In genomic region chr6:119174307-119175074, GRCm38 (mm10) we compare ENCODE assay signal across 9 mouse cellular contexts. TPM values are rescaled to one million over a fixed set of nuclear protein-coding genes. Genes with fewer than 3 reads are reported as not detected.
DNase-seq lines count a peak whose midpoint lies in the region; ATAC-seq and TF ChIP-seq lines count a peak whose summit lies in the region.
"Had no signal": no experiment of that assay in that cellular context is flagged by ENCODE, and none has a peak within 500 bp of the region (broad histone marks: within the 10 kb centered on the region; RNA-seq: fewer than 3 reads in every experiment).

No protein-coding gene starts in this region.

- no peak overlapping the region for H3K9ac ChIP-seq in embryonic facial prominence, embryonic 15.5 days
- no peak overlapping the region for H3K9ac ChIP-seq in intestine, embryonic 15.5 days
- 0 out of 2 replicates have a peak overlapping the region, but pooled peaks have one; percentile 88 for H3K9ac ChIP-seq in neural tube, embryonic 12.5 days

- H3K4me3 ChIP-seq in layer of hippocampus, adult 2 months = peak overlapping the region; percentile 83
- H3K4me3 ChIP-seq in embryonic facial prominence, embryonic 15.5 days (replicated peaks) = peak overlapping the region; percentile 66
- H3K4me3 ChIP-seq in intestine, embryonic 15.5 days (replicated peaks) = peak overlapping the region; percentile 76
- H3K4me3 ChIP-seq in neural tube, embryonic 12.5 days = peak overlapping the region; percentile 89

- 52% methylated on average over 12 of the region's 12 CpGs for WGBS in embryonic facial prominence, embryonic 15.5 days
- 53% methylated on average over 12 of the region's 12 CpGs for WGBS in intestine, embryonic 15.5 days
- WGBS in neural tube, embryonic 12.5 days = 57% methylated on average over 12 of the region's 12 CpGs

- H3K4me2 ChIP-seq in embryonic facial prominence, embryonic 15.5 days (replicated peaks) = peak overlapping the region; percentile 61
- H3K4me2 ChIP-seq in intestine, embryonic 15.5 days (replicated peaks) = peak overlapping the region; percentile 61
- peak overlapping the region; percentile 66 for H3K4me2 ChIP-seq in neural tube, embryonic 12.5 days (replicated peaks)

- 0 out of 2 replicates have a peak, but pooled peaks cover 7% of the 10 kb centered on the region for H3K4me1 ChIP-seq in embryonic facial prominence, embryonic 15.5 days
- no peaks in the 10 kb centered on the region for H3K4me1 ChIP-seq in intestine, embryonic 15.5 days (replicated peaks)
- peaks cover 18% of the 10 kb centered on the region for H3K4me1 ChIP-seq in neural tube, embryonic 12.5 days

- ATAC-seq in embryonic facial prominence, embryonic 15.5 days (ENCODE audit: insufficient number of reproducible peaks, low FRiP score, low TSS enrichment, low read depth) = no peak; the same call in 1 of the 2 replicates
- ATAC-seq in intestine, embryonic 15.5 days = no peak
- no peak; the same call in 1 of the 2 replicates for ATAC-seq in neural tube, embryonic 12.5 days (ENCODE audit: low FRiP score, low read depth)
- no peak; the same call in 1 of the 2 replicates for ATAC-seq in megakaryocyte-erythroid progenitor cell, adult 5-6 weeks (replicated peaks; ENCODE audit: low FRiP score, low TSS enrichment, poor library complexity, severe bottlenecking)

- no peaks in the 10 kb centered on the region for H3K27me3 ChIP-seq in embryonic facial prominence, embryonic 15.5 days
- H3K27me3 ChIP-seq in intestine, embryonic 15.5 days (replicated peaks) = no peaks in the 10 kb centered on the region
- no peaks in the 10 kb centered on the region for H3K27me3 ChIP-seq in neural tube, embryonic 12.5 days (replicated peaks)

- TF ChIP-seq CTCF in layer of hippocampus, adult 2 months (conservative IDR thresholded peaks at IDR 0.05) = no peak

- no peaks in the 10 kb centered on the region for H3K36me3 ChIP-seq in embryonic facial prominence, embryonic 15.5 days
- no peaks in the 10 kb centered on the region for H3K36me3 ChIP-seq in intestine, embryonic 15.5 days
- no peaks in the 10 kb centered on the region for H3K36me3 ChIP-seq in neural tube, embryonic 12.5 days

- DNase-seq in layer of hippocampus, adult 2 months (ENCODE audit: low spot score in 2 of 2) = no peak
- no peak for DNase-seq in layer of hippocampus, postnatal 25 days (ENCODE audit: extremely low spot score in 1 of 2, low spot score in 1 of 2)
- DNase-seq in frontal cortex, postnatal 10 days (ENCODE audit: low spot score in 2 of 2) = no peak
- no peak for DNase-seq in spleen, adult 18-20 months

- peak overlapping the region; percentile 96; the same call in 1 of the 2 replicates for H3K27ac ChIP-seq in layer of hippocampus, adult 2 months
- H3K27ac ChIP-seq in embryonic facial prominence, embryonic 15.5 days (replicated peaks) = no peak overlapping the region
- H3K27ac ChIP-seq in intestine, embryonic 15.5 days = peak overlapping the region; percentile 83; the same call in 1 of the 2 replicates
- no peak overlapping the region for H3K27ac ChIP-seq in neural tube, embryonic 12.5 days

- H3K9me3 ChIP-seq in embryonic facial prominence, embryonic 15.5 days (replicated peaks) = no peaks in the 10 kb centered on the region
- H3K9me3 ChIP-seq in intestine, embryonic 15.5 days = no peaks in the 10 kb centered on the region
- H3K9me3 ChIP-seq in neural tube, embryonic 12.5 days = no peaks in the 10 kb centered on the region

RNA-seq across cellular contexts. Expression of gene Dcp1b, which starts 0.6 kb away (rescaled TPM):
- 10 to 100 TPM; 18.6 to 21.2 TPM for total RNA-seq in layer of hippocampus, adult 2 months (2021)
- total RNA-seq in layer of hippocampus, postnatal 25 days (2021) = 10 to 100 TPM; 15.0 to 22.5 TPM
- polyA plus RNA-seq in embryonic facial prominence, embryonic 15.5 days (2015; fragmentation: Nextera tagmentation; extraction: Ambion mirVana) = 8.9 and 10.2 TPM in 2 replicates
- polyA plus RNA-seq in intestine, embryonic 15.5 days (2015; fragmentation: Nextera tagmentation; extraction: Ambion mirVana) = 6.1 and 6.7 TPM in 2 replicates
- polyA plus RNA-seq in neural tube, embryonic 12.5 days (2016; fragmentation: Nextera tagmentation; extraction: Ambion mirVana) = 12.4 and 12.9 TPM in 2 replicates
- total RNA-seq in megakaryocyte-erythroid progenitor cell, adult 5-6 weeks (2014; fragmentation: Nextera tagmentation) = 12.4 and 26.1 TPM in 2 replicates
- 9.7 and 11.9 TPM in 2 replicates for total RNA-seq in megakaryocyte-erythroid progenitor cell, adult 5-6 weeks (2017)

RNA-seq across cellular contexts. Expression of gene Cacna1c, which starts 21.7 kb away (rescaled TPM):
- total RNA-seq in layer of hippocampus, adult 2 months (2021) = 10 to 100 TPM; 86.4 to 90.0 TPM
- total RNA-seq in layer of hippocampus, postnatal 25 days (2021) = 10 to 100 TPM; 69.0 to 86.7 TPM
- polyA plus RNA-seq in embryonic facial prominence, embryonic 15.5 days (2015; fragmentation: Nextera tagmentation; extraction: Ambion mirVana) = 5.0 and 5.8 TPM in 2 replicates
- polyA plus RNA-seq in intestine, embryonic 15.5 days (2015; fragmentation: Nextera tagmentation; extraction: Ambion mirVana) = 3.0 and 3.3 TPM in 2 replicates
- 5.9 TPM in 2 replicates for polyA plus RNA-seq in neural tube, embryonic 12.5 days (2016; fragmentation: Nextera tagmentation; extraction: Ambion mirVana)
- total RNA-seq in megakaryocyte-erythroid progenitor cell, adult 5-6 weeks (2014; fragmentation: Nextera tagmentation) = 1.9 TPM in 1 of 2 replicates, not detected in the other
- 0.15 and 0.33 TPM in 2 replicates for total RNA-seq in megakaryocyte-erythroid progenitor cell, adult 5-6 weeks (2017)
- total RNA-seq: granulocyte monocyte progenitor cell, adult 5-6 weeks had no signal

Comparison
In these comparisons a context has a peak if more than half of its experiments do, and no peak if none do; other contexts are left out.
1. H3K27ac ChIP-seq: peak in layer of hippocampus, adult 2 months (single experiment) and intestine, embryonic 15.5 days (single experiment); none in embryonic facial prominence, embryonic 15.5 days (single experiment) and neural tube, embryonic 12.5 days (single experiment).
2. RNA of gene Cacna1c, which starts 21.7 kb away (total RNA-seq): 86.4 to 90.0 TPM in layer of hippocampus, adult 2 months and 69.0 to 86.7 TPM in layer of hippocampus, postnatal 25 days; 0.15 to 1.9 TPM in megakaryocyte-erythroid progenitor cell, adult 5-6 weeks; every median in the first group is over 10 times any median in the second.
3. Peak in every context shown above with its lines, with median percentiles within 50 percentile points of each other: H3K4me3 ChIP-seq and H3K4me2 ChIP-seq.